Mouse (Mus musculus) kidney, embryonic 14.5 days (tissue): ENCODE measurements around the gene Emc4. TPM values are rescaled to one million over a fixed set of nuclear protein-coding genes. Genes with fewer than 3 reads are reported as not detected.

ENCODE experiments used
- ATAC-seq: fragments of 200-750 bp; cut with Nextera tagmentation; 2 replicates; pipeline ENCODE4 v1.8.0; 2017; ENCODE audit warnings: moderate number of reproducible peaks, mild to moderate bottlenecking, moderate TSS enrichment, moderate library complexity; ENCODE audit not compliant: low FRiP score, low TSS enrichment
- H3K27ac ChIP-seq: fragments of 300-500 bp; sonication (generic); 2 replicates; pipeline ENCODE4 v1.5.1; 2014; ENCODE audit warnings: low read depth, mild to moderate bottlenecking, low read length, moderate library complexity, mixed read lengths
- H3K27me3 ChIP-seq: fragments of 300-500 bp; sonication (generic); 2 replicates; pipeline ENCODE4 v1.6.1; 2014; ENCODE audit warnings: mild to moderate bottlenecking, low read length; ENCODE audit not compliant: control insufficient read depth, insufficient read depth
- H3K36me3 ChIP-seq: fragments of 300-500 bp; sonication (generic); 2 replicates; pipeline ENCODE4 v1.6.1; 2014; ENCODE audit warnings: low read length, mixed read lengths; ENCODE audit not compliant: control insufficient read depth, insufficient read depth
- H3K4me1 ChIP-seq: fragments of 300-500 bp; sonication (generic); 2 replicates; pipeline ENCODE4 v1.6.1; 2014; ENCODE audit warnings: low read length, mixed read lengths; ENCODE audit not compliant: control insufficient read depth, insufficient read depth
- H3K4me2 ChIP-seq: fragments of 300-500 bp; sonication (generic); replicated peaks from 2 replicates; pipeline ENCODE4 v1.6.1; 2014; ENCODE audit warnings: low read depth, mild to moderate bottlenecking, low read length
- H3K4me3 ChIP-seq: fragments of 300-500 bp; sonication (generic); 2 replicates; pipeline ENCODE4 v1.5.1; 2014; ENCODE audit warnings: mild to moderate bottlenecking, low read length
- H3K9ac ChIP-seq: fragments of 300-500 bp; sonication (generic); 2 replicates; pipeline ENCODE4 v1.6.1; 2014; ENCODE audit warnings: low read depth, mild to moderate bottlenecking, low read length, moderate library complexity
- H3K9me3 ChIP-seq: fragments of 300-500 bp; sonication (generic); 2 replicates; pipeline ENCODE4 v1.6.1; 2016; ENCODE audit warnings: low read length; ENCODE audit not compliant: control insufficient read depth
- WGBS: fragments of 180-500 bp; shearing (Covaris S2); extraction: QIAGEN DNeasy Blood & Tissue Kit; methylation state at CpG from one replicate; pipeline ENCODE4 v1.1.7; 2014; 5-methylcytosine and 5-hydroxymethylcytosine counted together
- polyA plus RNA-seq: library from polyadenylated mRNA; unstranded; fragments of >200 nt; fragmentation: Nextera tagmentation; extraction: Ambion mirVana; gene quantifications from 2 replicates; pipeline ENCODE4 v1.2.1, GENCODE M21; 2014

Gene Emc4
- polyA plus RNA-seq, 1 experiment from 2014 or later, result 123 TPM

GRCm38 (mm10) chr2:112378973-112379898 lies 11.4 kb upstream of the Emc4 start, which contains the start of gene Katnbl1:
Gene Katnbl1, plus strand, starts transcription at chr2:112379211.
- under 1% methylated on average over 70 of the region's 72 CpGs for WGBS
- H3K9ac ChIP-seq, result peak within 1 kb of the TSS; percentile 92
- peak within 1 kb of the TSS; percentile 70 for H3K27ac ChIP-seq
- peaks cover 7% of the 10 kb centered on the region; the same call in 1 of the 2 replicates for H3K4me1 ChIP-seq
- no peaks in the 10 kb centered on the region for H3K9me3 ChIP-seq
- H3K27me3 ChIP-seq, result no peaks in the 10 kb centered on the region
- ATAC-seq, result peak; percentile 99
- peak within 1 kb of the TSS; percentile 69 for H3K4me2 ChIP-seq
- no peaks in the 10 kb centered on the region for H3K36me3 ChIP-seq
- peak within 1 kb of the TSS; percentile 97 for H3K4me3 ChIP-seq

DNA sequence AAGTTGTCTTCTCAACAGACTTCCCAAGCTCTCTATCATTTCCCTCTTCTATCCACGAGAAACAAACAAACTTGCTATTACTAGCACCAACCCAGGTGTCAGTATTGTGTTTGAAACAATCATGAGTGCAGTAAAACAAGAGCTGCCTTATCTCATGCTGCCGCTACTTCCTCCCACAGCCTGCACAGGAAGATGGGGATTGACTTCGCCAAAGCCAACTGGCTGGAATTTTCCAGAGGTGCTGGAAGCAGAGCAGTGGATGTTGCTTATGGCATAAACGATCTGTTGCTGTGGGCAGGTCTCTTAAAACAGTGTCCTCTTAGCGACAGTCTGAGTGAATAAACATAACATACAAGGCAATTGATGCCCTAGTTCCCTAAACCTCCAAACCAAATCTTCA lies 6.8 kb upstream of the Emc4 start:
- no peaks in the 10 kb centered on the region for H3K36me3 ChIP-seq
- H3K9me3 ChIP-seq, result no peaks in the 10 kb centered on the region
- H3K4me2 ChIP-seq, result no peak overlapping the region
- H3K4me3 ChIP-seq, result no peak overlapping the region
- H3K4me1 ChIP-seq, result no peaks in the 10 kb centered on the region
- no peak overlapping the region for H3K27ac ChIP-seq
- H3K27me3 ChIP-seq, result no peaks in the 10 kb centered on the region
- no peak overlapping the region for H3K9ac ChIP-seq
- ATAC-seq, result no peak
- WGBS, result 59% methylated on average over 5 of the region's 5 CpGs

GRCm38 (mm10) chr2:112373141-112373540 lies 5.3 kb upstream of the Emc4 start:
- H3K9ac ChIP-seq, result no peak overlapping the region
- H3K9me3 ChIP-seq, result no peaks in the 10 kb centered on the region
- no peak overlapping the region for H3K4me2 ChIP-seq
- no peak overlapping the region for H3K27ac ChIP-seq
- no peak for ATAC-seq
- no peaks in the 10 kb centered on the region for H3K36me3 ChIP-seq
- H3K4me3 ChIP-seq, result no peak overlapping the region
- H3K27me3 ChIP-seq, result no peaks in the 10 kb centered on the region
- 61% methylated on average over 4 of the region's 4 CpGs for WGBS
- no peaks in the 10 kb centered on the region for H3K4me1 ChIP-seq

DNA sequence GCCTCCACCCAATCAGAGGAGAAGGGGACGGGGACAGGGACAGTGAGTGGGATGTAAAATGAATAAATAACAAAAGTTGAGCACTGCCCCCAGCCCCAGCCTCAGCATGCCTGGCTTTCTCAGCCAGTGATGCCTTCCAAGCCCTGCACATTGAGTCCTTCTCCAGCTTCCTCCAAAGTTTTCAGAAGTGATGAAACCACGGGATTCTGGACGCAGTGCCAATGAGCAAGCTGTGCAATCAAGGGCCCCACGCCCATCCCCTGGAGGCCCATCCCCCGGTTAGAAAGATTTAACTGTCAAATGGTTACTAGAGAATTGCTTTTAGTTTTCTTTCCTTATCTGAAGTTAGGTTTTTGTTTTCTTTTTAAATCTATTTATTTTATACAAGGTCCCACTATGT lies 2.1 kb upstream of the Emc4 start:
- no peak overlapping the region for H3K4me3 ChIP-seq
- H3K36me3 ChIP-seq, result no peaks in the 10 kb centered on the region
- WGBS, result 74% methylated on average over 5 of the region's 5 CpGs
- H3K4me1 ChIP-seq, result peaks cover 8% of the 10 kb centered on the region; the same call in 1 of the 2 replicates
- H3K9me3 ChIP-seq, result no peaks in the 10 kb centered on the region
- no peaks in the 10 kb centered on the region for H3K27me3 ChIP-seq
- H3K27ac ChIP-seq, result no peak overlapping the region
- ATAC-seq, result no peak
- no peak overlapping the region for H3K9ac ChIP-seq
- no peak overlapping the region for H3K4me2 ChIP-seq

DNA sequence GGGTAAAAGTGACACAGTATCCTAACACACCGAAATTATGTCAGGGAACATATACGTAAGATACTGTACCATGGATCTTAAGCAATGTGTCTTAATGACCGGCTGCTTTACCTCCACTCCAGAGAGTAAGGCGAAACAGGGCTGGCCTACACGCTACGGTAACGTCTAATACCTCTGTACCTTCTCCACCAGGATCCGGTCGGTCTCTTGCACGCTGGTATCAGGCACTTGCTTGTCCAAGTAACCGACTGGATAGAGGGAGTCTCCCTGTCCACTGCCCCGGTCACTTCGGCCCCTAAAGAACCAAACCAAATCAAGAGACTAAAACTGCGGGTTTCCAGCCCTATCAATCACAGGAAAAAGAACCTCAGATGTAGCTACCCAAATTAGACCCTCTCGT lies 605 bp downstream of the Emc4 start:
- H3K9me3 ChIP-seq, result no peaks in the 10 kb centered on the region
- peaks cover 22% of the 10 kb centered on the region for H3K36me3 ChIP-seq
- H3K4me1 ChIP-seq, result peaks cover 8% of the 10 kb centered on the region; the same call in 1 of the 2 replicates
- WGBS, result 18% methylated on average over 15 of the region's 15 CpGs
- peak overlapping the region; percentile 79 for H3K9ac ChIP-seq
- peak overlapping the region; percentile 78 for H3K4me2 ChIP-seq
- H3K4me3 ChIP-seq, result peak overlapping the region; percentile 90
- ATAC-seq, result 0 out of 2 replicates have a peak, but pooled peaks have one; percentile 41
- no peaks in the 10 kb centered on the region for H3K27me3 ChIP-seq
- H3K27ac ChIP-seq, result 0 out of 2 replicates have a peak overlapping the region, but pooled peaks have one; percentile 91

DNA sequence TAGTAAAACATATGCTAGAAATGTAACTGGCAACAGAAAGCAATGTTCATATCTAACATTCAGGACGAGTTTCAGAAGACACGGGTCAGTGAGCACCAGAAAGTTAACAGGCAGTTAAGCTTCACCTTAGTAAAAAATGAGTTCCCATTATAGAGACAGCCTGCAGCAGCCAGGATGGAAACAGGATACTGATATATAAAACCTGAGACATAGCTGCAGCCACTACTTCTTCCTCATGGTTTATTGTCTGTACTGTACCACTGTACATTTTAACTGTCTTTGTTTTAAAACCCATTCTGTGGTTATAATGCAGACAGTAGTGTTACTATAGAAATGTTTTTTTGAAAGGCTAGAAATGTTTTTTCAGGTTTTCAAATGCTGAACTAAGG lies 7.1 kb downstream of the Emc4 start:
- 0 out of 2 replicates have a peak overlapping the region, but pooled peaks have one; percentile 12 for H3K27ac ChIP-seq
- no peaks in the 10 kb centered on the region for H3K9me3 ChIP-seq
- 45% methylated on average over 2 of the region's 2 CpGs for WGBS
- H3K4me1 ChIP-seq, result no peaks in the 10 kb centered on the region
- no peak overlapping the region for H3K4me2 ChIP-seq
- H3K36me3 ChIP-seq, result peaks cover 63% of the 10 kb centered on the region
- peak; percentile 77; the same call in 1 of the 2 replicates for ATAC-seq
- no peak overlapping the region for H3K4me3 ChIP-seq
- H3K27me3 ChIP-seq, result no peaks in the 10 kb centered on the region
- no peak overlapping the region for H3K9ac ChIP-seq

GRCm38 (mm10) chr2:112360012-112360780 lies 7.6 kb downstream of the Emc4 start:
- Histone ChIP-seq H3K36me3 (peaks cover 63% of the 10 kb centered on the region), H3K9me3 (no peaks in the 10 kb centered on the region), H3K9ac (no peak overlapping the region), H3K4me2 (no peak overlapping the region), H3K4me3 (no peak overlapping the region), H3K27me3 (no peaks in the 10 kb centered on the region), H3K4me1 (no peaks in the 10 kb centered on the region), H3K27ac (0 out of 2 replicates have a peak overlapping the region, but pooled peaks have one; percentile 12)
- ATAC-seq, result peak; percentile 63
- 56% methylated on average over 12 of the region's 12 CpGs for WGBS

DNA sequence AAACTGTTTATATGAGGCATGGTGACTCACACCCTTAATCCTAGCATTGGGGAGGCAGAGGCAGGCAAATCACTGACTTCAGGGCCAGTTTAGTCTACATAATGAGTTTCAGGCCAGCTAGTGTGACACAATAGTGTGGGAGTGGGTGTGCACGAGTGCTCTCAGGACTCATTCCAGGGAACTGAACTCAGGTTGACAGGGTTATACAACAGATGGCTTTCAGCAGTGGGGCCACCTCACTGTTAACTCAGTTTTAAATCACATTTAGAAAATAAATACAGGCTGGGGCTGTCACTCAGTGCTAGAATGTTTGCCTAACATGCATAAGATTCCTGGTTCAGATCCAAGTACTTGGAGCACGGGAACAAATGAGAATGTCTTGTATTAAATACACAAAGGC lies 8.2 kb downstream of the Emc4 start:
- peak; percentile 52 for ATAC-seq
- no peak overlapping the region for H3K4me3 ChIP-seq
- H3K4me1 ChIP-seq, result no peaks in the 10 kb centered on the region
- H3K27ac ChIP-seq, result no peak overlapping the region
- 33% methylated on average over 2 of the region's 2 CpGs for WGBS
- H3K4me2 ChIP-seq, result no peak overlapping the region
- H3K36me3 ChIP-seq, result peaks cover 63% of the 10 kb centered on the region
- H3K9ac ChIP-seq, result no peak overlapping the region
- H3K9me3 ChIP-seq, result no peaks in the 10 kb centered on the region
- H3K27me3 ChIP-seq, result no peaks in the 10 kb centered on the region
